Mouse (Mus musculus) fibroblast of lung, adult 2 months (primary cell): Measurements from ENCODE around the gene Meis3.
A peak's percentile ranks its signal among the peaks of the same experiment; 100 is the strongest.

Experiments used
- DNase-seq: peaks from one replicate; pipeline ENCODE4 v3.0.0-alpha.2; 2011; ENCODE audit warnings: low read depth

The Meis3 gene

DNA sequence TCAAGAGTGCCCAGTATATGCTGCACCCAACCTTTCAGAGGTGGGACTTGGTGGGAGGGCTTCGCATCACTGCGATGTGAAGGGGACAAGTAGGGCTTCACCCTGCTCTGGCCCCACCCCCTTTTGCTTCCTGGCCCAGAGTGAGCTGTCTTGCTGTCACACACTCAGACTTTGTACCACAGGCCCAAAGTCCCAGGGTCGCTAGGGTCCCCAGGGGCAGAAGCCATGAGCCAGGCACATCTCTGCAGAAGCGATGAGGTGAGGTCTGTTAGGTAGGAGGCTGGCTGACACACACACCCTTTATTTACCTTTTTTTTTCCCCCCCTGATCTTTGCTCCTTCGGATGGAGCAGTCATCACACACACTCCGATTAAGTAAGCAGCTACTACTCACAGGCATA is 38.3 kb downstream of the Meis3 start:
- DNase-seq, result no peak

DNA sequence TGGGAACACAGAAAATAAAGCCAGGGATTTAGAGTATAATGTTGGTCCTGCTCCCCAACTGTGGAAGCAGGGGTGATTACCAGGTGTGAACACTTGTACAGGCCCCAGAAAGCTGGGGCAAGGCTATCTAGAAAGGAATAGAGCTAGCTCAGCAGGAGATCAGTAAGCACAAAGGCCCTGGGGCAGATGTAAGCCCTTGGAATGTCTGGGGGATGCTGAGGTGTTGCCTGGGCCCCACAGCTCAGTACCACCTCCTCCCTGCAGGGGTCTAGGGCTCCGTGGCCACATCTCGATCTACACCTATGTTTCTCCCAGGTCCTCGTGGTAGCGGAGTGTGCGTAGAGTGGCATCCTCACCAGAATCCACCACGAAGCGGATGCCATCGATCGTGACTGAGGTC is 39.1 kb downstream of the Meis3 start:
- DNase-seq, result no peak

DNA sequence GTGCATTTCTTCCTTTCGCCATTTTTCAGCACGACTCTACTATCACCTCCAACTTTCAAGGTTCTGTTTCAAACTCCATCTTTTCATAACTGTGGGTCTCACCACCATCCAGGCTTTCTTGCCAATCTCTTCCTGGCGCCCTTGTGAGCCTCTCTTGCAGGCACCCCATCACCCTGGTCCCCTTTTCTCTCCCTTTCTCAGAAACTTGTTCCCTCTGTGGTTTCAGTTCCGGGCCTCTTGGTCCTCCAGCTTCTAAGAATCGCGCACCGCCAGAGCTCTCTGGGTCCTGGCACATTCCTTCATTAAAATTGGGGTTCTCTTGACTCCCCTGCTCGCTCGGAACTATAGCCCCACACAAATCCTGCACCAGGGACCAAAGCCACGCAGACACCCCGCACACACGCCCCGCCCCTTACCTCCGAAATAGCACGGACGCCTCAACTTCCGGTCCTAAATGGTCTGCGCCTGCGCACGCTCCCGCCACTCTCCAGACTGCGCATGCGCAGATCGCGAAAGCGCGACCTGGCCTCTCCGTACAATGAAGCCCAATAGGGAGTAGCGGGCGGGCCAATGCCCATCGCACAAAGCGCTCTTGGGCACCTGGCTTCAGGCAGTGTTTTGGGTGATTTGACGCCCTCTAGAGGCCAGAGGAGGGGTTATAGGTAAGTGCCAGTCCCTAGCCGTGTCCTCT is 46.8 kb downstream of the Meis3 start, which contains the start of gene Dhx34:
Gene Dhx34 (minus strand): TSS at position 456 of the 691 bp plus-strand sequence.
- peak; percentile 95 for DNase-seq

DNA sequence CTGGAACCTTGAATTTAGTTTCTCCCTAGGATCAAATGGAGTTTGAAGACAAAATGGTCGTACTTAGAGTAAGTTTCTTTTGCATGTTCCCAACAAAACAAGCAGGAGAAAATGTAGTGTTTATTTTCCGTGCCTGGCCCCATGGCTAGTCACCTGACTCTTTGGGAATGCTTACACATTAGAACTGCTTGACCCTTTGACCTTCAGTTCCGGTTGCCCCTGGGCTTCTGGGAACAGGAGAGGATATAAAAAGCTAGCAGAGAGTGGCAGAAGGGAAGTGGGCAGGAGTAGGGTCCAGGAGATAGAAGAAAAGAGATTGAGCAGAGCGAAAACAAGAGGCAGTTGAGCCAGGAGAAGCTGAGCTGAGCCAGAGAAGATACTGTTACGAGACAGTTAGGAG is 55.0 kb downstream of the Meis3 start:
- no peak for DNase-seq
